Mouse (Mus musculus) regulatory T cell (primary cell): ENCODE results near the gene Mief1.

Source experiments
- in situ Hi-C: fragments of 300-600 bp; cut with MboI, MseI; formaldehyde crosslinking; loops from one replicate; pipeline ENCODE4 v1.15.1; 2025; ENCODE audit warnings: high pct_unique_total_duplicates

Gene Mief1

DNA sequence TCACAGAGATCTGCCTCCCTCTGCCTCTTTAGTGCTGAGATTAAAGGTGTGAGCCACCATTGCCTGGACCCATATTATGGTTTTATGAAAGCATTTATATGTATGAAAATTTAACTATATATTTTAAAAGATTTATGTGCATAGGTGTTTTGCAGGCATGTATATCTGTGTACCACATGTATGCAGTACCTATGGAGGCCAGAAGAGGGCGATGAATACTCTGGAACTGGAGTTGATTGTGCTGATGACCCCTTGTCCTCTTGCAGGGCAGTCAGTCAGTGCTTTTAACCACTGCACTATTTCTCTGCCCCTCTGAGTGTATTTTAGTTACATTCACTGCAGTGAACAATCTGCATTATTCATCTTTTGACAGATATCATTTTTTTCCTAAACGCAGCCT is 8.0 kb upstream of the Mief1 start:
- in situ Hi-C loops: loop anchor here (5.0 kb wide), 1 partner anchor 37 kb away; the partner anchor contains the start of gene Rps19bp1

DNA sequence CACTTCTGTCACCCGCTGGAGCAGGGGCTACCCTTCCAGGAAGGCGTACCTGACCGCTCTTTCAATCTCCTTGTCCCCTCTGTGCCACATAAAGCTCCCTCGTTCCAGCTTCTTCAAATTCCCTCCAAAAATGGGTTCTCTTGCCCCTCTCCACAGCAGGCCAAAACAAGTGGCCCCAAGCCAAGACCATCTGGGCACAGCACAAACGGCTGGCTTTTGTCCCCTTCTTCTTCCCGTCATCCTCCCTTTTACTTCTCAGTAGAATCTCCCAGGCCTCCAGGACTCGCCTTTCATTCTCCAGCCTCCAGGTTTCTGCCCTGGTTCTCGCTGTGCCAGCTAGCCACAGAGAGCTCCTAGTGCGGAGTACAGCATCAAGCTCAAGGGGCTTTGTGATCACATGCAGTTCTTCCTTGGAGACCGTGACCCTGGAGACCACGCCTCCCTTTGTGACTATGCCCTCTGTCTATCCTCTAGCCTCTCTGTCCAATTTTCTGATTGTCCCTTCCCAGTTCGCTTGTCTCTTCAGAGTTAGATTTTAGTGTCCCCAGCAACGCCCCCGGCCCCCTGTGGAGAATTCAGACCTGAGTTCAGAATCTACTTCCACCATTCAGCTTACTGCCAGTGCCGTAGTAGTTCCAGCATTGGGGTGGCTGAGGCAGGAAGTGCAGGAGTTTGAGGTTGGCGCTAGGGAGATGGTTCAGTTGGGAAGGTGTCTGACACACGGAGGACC is 5.6 kb upstream of the Mief1 start:
- in situ Hi-C loops: loop anchor here (5.0 kb wide), 1 partner anchor 34 kb away; the partner anchor contains the start of gene Rps19bp1

GRCm38 (mm10) chr15:80232331-80232730 is 1.5 kb upstream of the Mief1 start:
- in situ Hi-C loops: no loop called here

- in situ Hi-C loops: no loop called here
Observed at GRCm38 (mm10) chr15:80233053-80233452, 765 bp upstream of the Mief1 start.

GRCm38 (mm10) chr15:80235535-80235934 is 1.7 kb downstream of the Mief1 start, which contains the start of gene AC140267.1:
AC140267.1 (plus strand) TSS chr15:80235835.
- in situ Hi-C loops: no loop called here

- in situ Hi-C loops: no loop called here
Observed at GRCm38 (mm10) chr15:80248135-80248534, 14.3 kb downstream of the Mief1 start.

DNA sequence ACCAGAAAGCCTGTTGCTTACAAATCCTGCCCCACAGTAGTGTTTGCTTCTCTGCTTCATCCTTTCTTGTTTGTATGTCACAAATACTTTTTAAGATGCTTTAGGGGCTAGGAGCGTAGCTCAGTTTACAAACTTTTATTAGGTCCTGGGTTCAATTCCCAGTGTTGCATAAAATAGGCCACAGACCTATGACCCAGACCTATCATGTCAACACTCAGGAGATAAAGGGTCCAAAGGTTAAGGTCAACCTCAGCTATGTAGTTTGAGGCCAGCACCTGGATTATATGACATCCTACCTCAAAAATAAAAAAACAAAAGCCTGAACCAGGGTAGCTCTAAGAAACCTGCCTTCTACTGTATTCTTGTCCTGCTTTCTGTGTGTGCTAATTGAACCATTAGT is 14.8 kb downstream of the Mief1 start:
- in situ Hi-C loops: no loop called here

GRCm38 (mm10) chr15:80249672-80250071 is 15.9 kb downstream of the Mief1 start:
- in situ Hi-C loops: no loop called here

GRCm38 (mm10) chr15:80250586-80250985 is 16.8 kb downstream of the Mief1 start:
- in situ Hi-C loops: no loop called here

DNA sequence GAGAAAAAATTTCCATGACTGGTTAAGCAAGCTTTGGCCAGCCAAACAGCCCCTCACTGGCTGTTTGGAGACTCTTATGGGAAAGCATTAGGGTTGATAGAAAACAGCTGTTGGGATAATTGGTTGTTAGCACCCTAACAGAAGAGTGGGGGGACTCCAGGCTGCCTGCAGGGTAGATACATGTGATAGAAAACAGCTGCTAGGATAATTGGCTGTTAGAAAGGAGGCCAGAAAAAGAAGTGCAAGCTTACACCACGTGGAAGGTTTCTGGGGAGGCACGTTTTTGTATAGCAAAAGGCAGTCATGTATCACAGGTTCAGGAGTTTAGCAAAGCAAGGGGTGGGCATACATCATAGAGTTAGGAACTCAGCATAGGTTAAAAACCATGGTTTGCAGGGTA is 19.7 kb downstream of the Mief1 start:
- in situ Hi-C loops: no loop called here

DNA sequence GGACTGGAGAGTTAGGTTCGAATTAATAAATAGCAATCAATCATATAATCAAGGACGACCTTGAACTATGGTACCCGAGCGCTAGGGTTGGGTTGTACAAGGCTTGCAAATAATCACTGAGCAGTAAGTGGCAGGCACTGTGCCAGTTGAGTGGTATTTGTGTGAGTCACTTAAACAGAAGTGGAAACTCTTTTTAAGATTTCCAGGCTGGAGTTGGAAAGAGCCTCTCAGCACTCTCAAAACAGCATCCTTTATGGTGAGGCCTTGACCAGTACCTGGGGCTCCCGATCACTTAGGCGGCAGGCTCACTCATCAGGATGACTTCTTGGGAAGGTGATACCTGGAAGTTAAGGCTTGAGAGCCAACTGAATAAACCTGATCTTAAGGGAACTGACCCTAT is 20.4 kb downstream of the Mief1 start:
- in situ Hi-C loops: no loop called here

GRCm38 (mm10) chr15:80254847-80255645 is 21.2 kb downstream of the Mief1 start, which contains the start of gene Atf4:
Atf4 (plus strand) TSS chr15:80255184.
- in situ Hi-C loops: no loop called here

DNA sequence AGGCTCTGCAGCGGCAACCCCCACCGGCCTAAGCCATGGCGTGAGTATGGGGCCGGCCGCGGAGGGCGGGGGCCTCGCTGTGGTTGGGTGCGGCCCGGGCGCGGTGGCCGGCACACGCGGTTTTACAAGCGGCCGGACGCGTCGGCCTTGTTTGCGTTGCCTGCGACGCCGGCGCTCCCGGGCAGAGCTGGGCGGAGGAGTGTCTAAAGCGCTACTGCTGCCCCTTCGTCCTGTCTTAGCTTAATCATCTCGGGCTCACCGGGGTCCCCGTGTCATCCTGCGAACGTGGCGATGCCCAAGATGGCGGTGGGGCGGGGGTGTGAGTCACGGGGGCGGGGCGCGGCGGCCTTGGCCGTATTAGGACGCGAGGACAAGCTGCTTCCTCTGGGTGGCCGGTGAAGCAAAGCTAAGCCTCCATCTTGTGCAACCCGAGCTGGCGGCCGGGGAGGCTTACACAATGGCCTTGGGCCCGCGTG is 21.9 kb downstream of the Mief1 start:
- in situ Hi-C loops: no loop called here

DNA sequence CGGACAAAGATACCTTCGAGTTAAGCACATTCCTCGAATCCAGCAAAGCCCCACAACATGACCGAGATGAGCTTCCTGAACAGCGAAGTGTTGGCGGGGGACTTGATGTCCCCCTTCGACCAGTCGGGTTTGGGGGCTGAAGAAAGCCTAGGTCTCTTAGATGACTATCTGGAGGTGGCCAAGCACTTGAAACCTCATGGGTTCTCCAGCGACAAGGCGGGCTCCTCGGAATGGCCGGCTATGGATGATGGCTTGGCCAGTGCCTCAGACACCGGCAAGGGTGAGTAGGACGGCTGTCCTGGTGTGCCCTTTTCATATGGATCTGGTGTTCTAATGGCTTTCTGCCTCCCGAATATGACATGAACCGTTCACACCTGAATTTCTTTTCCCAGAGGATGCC is 22.4 kb downstream of the Mief1 start:
- in situ Hi-C loops: no loop called here

- in situ Hi-C loops: no loop called here
Observed at GRCm38 (mm10) chr15:80256656-80257601, 23.1 kb downstream of the Mief1 start.

- in situ Hi-C loops: no loop called here
Observed at GRCm38 (mm10) chr15:80257602-80258239, 23.9 kb downstream of the Mief1 start.

DNA sequence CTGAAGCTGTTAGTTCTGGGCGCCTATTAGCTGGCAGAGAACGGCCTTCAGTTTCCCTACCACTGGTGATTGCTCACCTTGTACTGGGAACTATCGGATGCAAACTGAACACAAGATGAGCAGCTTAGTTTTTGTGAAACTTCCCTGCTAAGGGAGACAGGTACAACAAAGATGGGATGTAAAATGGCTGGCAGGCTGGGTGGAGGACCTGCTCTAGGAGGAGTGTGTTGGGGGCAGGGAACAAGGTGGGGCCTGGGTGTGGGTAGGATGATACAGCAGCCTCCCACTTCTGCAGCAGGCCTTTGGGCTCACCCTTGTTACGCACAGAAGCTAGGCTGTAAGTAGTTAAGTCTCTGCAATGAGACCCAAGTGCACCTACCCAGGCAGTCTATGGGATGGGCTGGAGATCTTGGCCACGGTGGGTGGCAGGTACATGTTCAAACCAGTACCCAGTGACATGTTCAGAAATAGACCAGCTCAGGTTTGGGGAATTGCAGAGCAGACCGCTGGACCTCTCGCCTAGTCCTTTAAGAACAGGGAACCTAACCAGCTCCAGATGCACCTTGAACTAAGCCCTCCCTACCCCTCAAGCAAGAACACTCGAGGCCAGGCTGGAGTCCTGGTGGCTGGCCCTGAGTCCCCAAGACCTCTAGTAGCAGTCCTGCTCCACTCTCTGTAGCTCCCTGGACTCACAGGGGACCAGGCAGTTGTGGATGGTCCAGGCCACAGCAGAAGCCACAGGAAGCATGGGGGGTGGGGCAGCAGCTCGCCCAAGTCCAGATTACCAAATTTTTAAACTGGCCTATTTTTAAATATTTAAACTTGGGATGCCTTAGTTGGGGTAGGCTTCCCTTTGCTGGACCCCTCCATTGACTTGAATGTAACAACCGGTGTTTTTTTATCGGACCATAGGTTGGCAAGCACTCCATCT is 24.7 kb downstream of the Mief1 start:
- in situ Hi-C loops: no loop called here

- in situ Hi-C loops: loop anchor here (5.0 kb wide), 1 partner anchor 32 kb away; no protein-coding TSS in a partner anchor
Observed at GRCm38 (mm10) chr15:80259406-80260045, 25.7 kb downstream of the Mief1 start.

- in situ Hi-C loops: loop anchor here (5.0 kb wide), 1 partner anchor 33 kb away; no protein-coding TSS in a partner anchor
Observed at GRCm38 (mm10) chr15:80260677-80261076, 26.9 kb downstream of the Mief1 start.
